In genomic region chr14:27071985-27072384, GRCm38 (mm10) we compare ENCODE assay signal across 8 mouse cellular contexts. TPM values are rescaled to one million over a fixed set of nuclear protein-coding genes. Genes with fewer than 3 reads are reported as not detected.
DNase-seq lines count a peak whose midpoint lies in the region; ATAC-seq and TF ChIP-seq lines count a peak whose summit lies in the region.

No protein-coding gene starts in this region.

- no peak for TF ChIP-seq CTCF in thymus, adult 2 months (IDR thresholded peaks at IDR 0.05; ENCODE audit: borderline replicate concordance, control insufficient read depth, extremely low read depth, insufficient read depth, low read length, poor library complexity)

- H3K36me3 ChIP-seq in embryonic facial prominence, embryonic 14.5 days (ENCODE audit: control insufficient read depth, insufficient read depth, low read length), result no peaks in the 10 kb centered on the region
- H3K36me3 ChIP-seq in stomach, embryonic 15.5 days, result no peaks in the 10 kb centered on the region
- no peaks in the 10 kb centered on the region for H3K36me3 ChIP-seq in thymus, adult 2 months (ENCODE audit: control insufficient read depth, insufficient read depth, low read length)

- DNase-seq in lung, adult 18-20 months, result peak; percentile 53 to 71
- DNase-seq in lung, postnatal 14 days, result no peak
- DNase-seq in embryonic facial prominence, embryonic 14.5 days (ENCODE audit: low spot score), result peak; percentile 68
- DNase-seq in large intestine, adult 2 months (ENCODE audit: low read depth, low spot score), result peak; percentile 29
- no peak for DNase-seq in natural killer cell, adult 2 months (ENCODE audit: low spot score in 2 of 2)
- DNase-seq in thymus, adult 2 months, result no peak
- no peak for DNase-seq in right cerebral cortex, postnatal 36 days (ENCODE audit: low spot score in 2 of 2)

- peak; percentile 11; the same call in 1 of the 2 replicates for ATAC-seq in embryonic facial prominence, embryonic 14.5 days (ENCODE audit: low read depth)
- ATAC-seq in stomach, embryonic 15.5 days (ENCODE audit: insufficient read depth, low FRiP score, low read depth), result peak; percentile 84

- TF ChIP-seq POLR2A in thymus, adult 2 months (IDR thresholded peaks at IDR 0.05; ENCODE audit: control insufficient read depth, extremely low read depth, insufficient read depth, low read length, poor library complexity), result no peak

- H3K27ac ChIP-seq in embryonic facial prominence, embryonic 14.5 days (replicated peaks; ENCODE audit: low read depth, low read length), result no peak overlapping the region
- peak overlapping the region; percentile 70 for H3K27ac ChIP-seq in stomach, embryonic 15.5 days
- no peak overlapping the region for H3K27ac ChIP-seq in thymus, adult 2 months (ENCODE audit: control insufficient read depth, insufficient read depth, low read length)

- H3K4me1 ChIP-seq in embryonic facial prominence, embryonic 14.5 days (ENCODE audit: control insufficient read depth, insufficient read depth, low read length), result peaks cover 87% of the 10 kb centered on the region
- H3K4me1 ChIP-seq in stomach, embryonic 15.5 days, result peaks cover 64% of the 10 kb centered on the region
- peaks cover 4% of the 10 kb centered on the region; the same call in 1 of the 2 replicates for H3K4me1 ChIP-seq in thymus, adult 2 months (replicated peaks; ENCODE audit: control insufficient read depth, insufficient read depth, low read length)

- H3K4me2 ChIP-seq in embryonic facial prominence, embryonic 14.5 days (ENCODE audit: low read depth, low read length), result no peak overlapping the region
- H3K4me2 ChIP-seq in stomach, embryonic 15.5 days, result no peak overlapping the region

- H3K9ac ChIP-seq in embryonic facial prominence, embryonic 14.5 days (ENCODE audit: low read depth, low read length), result no peak overlapping the region
- no peak overlapping the region for H3K9ac ChIP-seq in stomach, embryonic 15.5 days

- WGBS in embryonic facial prominence, embryonic 14.5 days, result 6% methylated on average over 3 of the region's 3 CpGs
- WGBS in large intestine, adult 2 months, result 13% methylated on average over 3 of the region's 3 CpGs
- WGBS in stomach, embryonic 15.5 days, result 12% methylated on average over 3 of the region's 3 CpGs
- WGBS in thymus, adult 2 months, result 11% methylated on average over 3 of the region's 3 CpGs

- H3K9me3 ChIP-seq in embryonic facial prominence, embryonic 14.5 days (ENCODE audit: control insufficient read depth, low read length), result no peaks in the 10 kb centered on the region
- H3K9me3 ChIP-seq in stomach, embryonic 15.5 days, result no peaks in the 10 kb centered on the region

- H3K27me3 ChIP-seq in embryonic facial prominence, embryonic 14.5 days (replicated peaks; ENCODE audit: control insufficient read depth, insufficient read depth, low read length), result no peaks in the 10 kb centered on the region
- no peaks in the 10 kb centered on the region for H3K27me3 ChIP-seq in stomach, embryonic 15.5 days (replicated peaks)
- no peaks in the 10 kb centered on the region for H3K27me3 ChIP-seq in thymus, adult 2 months (ENCODE audit: control insufficient read depth, insufficient read depth, low read length)

- H3K4me3 ChIP-seq in embryonic facial prominence, embryonic 14.5 days (ENCODE audit: low read depth, low read length), result no peak overlapping the region
- H3K4me3 ChIP-seq in stomach, embryonic 15.5 days (replicated peaks), result no peak overlapping the region
- no peak overlapping the region for H3K4me3 ChIP-seq in thymus, adult 2 months (ENCODE audit: control insufficient read depth, insufficient read depth, low read length)

RNA-seq across cellular contexts. Expression of gene Il17rd, which starts 33.2 kb away (rescaled TPM):
- polyA plus RNA-seq in embryonic facial prominence, embryonic 14.5 days (2014; fragmentation: Nextera tagmentation; extraction: Ambion mirVana), result 4.9 and 5.7 TPM in 2 replicates
- polyA plus RNA-seq in large intestine, adult 2 months (2012; rRNA removed), result 0.98 and 1.8 TPM in 2 replicates
- polyA plus RNA-seq in stomach, embryonic 15.5 days (2015; fragmentation: Nextera tagmentation; extraction: Ambion mirVana), result 3.0 and 3.2 TPM in 2 replicates
- 0.29 and 0.63 TPM in 2 replicates for polyA plus RNA-seq in thymus, adult 2 months (2012; rRNA removed)

RNA-seq across cellular contexts. Expression of gene Arhgef3, which starts 42.7 kb away (rescaled TPM):
- polyA plus RNA-seq in embryonic facial prominence, embryonic 14.5 days (2014; fragmentation: Nextera tagmentation; extraction: Ambion mirVana), result 14.4 and 15.3 TPM in 2 replicates
- 8.4 and 12.2 TPM in 2 replicates for polyA plus RNA-seq in large intestine, adult 2 months (2012; rRNA removed)
- polyA plus RNA-seq in stomach, embryonic 15.5 days (2015; fragmentation: Nextera tagmentation; extraction: Ambion mirVana), result 15.2 and 16.1 TPM in 2 replicates
- polyA plus RNA-seq in thymus, adult 2 months (2012; rRNA removed), result 16.8 and 17.0 TPM in 2 replicates

Comparison
In these comparisons a context has a peak if more than half of its experiments do, and no peak if none do; other contexts are left out.
1. DNase-seq: peak in lung, adult 18-20 months (2 of 2), embryonic facial prominence, embryonic 14.5 days (single experiment) and large intestine, adult 2 months (single experiment); none in lung, postnatal 14 days (single experiment), natural killer cell, adult 2 months (0 of 2), thymus, adult 2 months (single experiment) and right cerebral cortex, postnatal 36 days (0 of 2).